Mouse (Mus musculus) frontal cortex, adult 2 months (tissue): Measurements from ENCODE around the gene Igdcc4. TPM values are rescaled to one million over a fixed set of nuclear protein-coding genes. Genes with fewer than 3 reads are reported as not detected.

ENCODE experiments used
- DNase-seq, 2 experiments: peaks; one replicate each; pipeline ENCODE4 v3.0.0; 2022; ENCODE audit warnings: low spot score in 1 of 2; ENCODE audit errors: extremely low spot score in 1 of 2
- polyA plus RNA-seq: library from polyadenylated mRNA; depleted of rRNA; stranded (reverse); fragments of >200 nt; gene quantifications from 2 replicates; pipeline ENCODE4 v1.2.3, GENCODE M21; 2012

Gene Igdcc4
- polyA plus RNA-seq, 1 experiment: 30.9 TPM

DNA sequence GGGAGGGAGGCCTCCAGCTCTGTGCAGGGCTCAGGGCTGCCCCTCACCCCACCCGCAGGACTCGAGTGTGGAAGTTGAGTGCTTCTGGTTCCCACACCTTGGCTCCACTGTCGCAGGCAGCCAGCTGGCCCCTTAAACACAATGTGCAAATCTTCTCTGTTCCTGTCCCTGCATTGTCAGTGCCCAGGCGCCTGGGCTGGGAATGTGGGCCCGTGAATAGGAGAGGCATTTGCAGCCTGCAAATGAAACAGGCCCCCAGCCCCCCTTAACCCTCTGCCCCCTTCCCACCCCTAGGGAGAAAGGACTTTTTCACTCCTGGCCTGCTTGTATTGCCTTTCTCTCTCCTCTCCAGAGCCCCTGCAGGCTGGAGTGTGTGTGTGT, 52.0 kb downstream of the Igdcc4 start:
- no peak for DNase-seq

DNA sequence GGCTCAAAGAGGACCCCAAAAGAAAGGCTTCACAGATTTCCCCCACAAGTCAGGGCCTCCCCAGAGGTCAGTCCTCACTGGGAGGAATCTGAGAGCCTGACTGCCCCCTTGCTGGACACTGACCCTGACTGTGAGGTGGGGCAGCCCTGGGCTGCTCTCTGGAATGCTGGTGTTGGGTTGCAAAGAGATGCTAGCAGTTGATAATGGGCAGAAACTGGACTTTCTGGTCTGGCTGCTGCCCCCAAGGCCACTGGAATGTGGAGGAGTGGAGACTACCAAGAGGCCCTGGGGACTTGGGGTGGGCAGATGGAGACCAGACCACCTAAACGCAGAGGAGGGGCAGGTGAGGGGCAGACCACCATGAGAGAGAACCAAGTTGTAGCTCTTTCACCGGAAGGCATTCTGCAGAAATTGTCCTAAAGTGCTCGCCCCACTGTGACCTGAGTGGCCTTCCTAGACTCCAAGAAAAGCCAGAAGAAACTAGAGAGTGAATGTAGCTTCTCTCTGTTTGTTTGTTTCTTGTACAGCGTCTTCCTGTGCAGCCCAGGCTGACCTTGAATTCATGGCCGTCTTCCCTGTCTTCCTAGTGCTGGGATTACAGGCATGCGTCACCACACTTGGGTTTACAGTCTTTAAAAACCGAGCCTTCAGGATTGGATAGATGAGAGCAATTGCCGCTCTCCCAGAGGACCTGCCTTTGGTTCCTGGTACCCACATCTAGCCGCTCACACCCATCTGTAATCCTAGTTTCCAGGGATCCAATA, 53.6 kb downstream of the Igdcc4 start:
- no peak for DNase-seq

DNA sequence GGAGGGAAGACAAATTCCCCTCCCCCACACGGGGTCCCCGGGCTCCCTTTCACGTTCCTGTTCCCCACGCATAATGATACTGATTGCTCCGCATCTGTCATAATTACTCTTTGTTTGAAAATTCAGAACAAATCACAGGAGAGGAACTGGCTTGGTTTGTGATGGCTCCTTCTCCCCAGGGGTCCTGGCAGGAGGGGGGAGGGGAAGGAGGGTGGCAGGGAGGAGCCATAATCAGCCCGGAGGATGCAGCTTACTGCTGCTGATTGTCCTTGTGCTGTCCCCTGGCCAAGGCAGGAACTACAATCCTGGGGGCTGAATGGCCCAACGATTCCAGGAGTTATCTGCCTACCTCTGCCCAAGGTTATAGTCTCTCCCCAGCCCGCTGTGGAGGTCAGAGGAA, 55.3 kb downstream of the Igdcc4 start:
- no peak for DNase-seq

DNA sequence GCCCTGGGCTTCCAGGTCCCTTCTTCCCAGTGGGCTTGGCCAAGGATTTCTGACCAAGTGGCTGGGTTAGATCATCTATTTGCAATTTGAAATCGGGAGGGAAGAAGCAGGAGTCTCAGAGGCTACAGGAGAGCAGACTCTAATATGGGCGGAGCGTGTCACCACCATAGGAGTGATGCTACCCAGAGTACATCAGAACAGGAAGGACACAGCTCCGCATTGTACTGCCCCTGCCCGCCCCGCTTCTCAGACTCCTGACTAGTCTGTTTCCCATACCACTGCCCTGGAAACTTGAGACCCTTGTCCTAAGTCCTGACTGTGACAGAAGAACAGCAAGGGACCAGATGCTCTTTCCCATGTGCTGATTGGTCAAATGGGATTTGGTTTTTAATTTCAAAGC, 56.3 kb downstream of the Igdcc4 start:
- no peak for DNase-seq

DNA sequence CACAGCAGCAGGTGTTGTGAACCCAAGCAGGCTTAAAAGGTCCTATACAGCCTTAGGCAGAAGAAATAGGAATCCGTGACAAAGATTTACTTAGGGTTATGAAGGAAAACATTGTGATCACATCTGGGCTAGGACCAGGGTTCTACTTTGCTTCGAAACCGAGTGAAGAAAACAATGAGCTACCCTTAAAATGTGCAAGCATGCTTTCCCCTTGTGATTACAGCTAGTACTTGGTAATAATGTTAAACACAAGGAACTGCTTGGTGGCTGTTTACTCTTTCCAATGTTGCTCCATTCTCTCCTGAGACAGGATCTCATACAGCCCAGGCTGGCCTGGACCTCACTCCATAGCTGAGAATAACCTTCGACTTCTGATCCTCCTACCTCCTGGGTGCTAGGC, 59.9 kb downstream of the Igdcc4 start:
- DNase-seq: no peak

DNA sequence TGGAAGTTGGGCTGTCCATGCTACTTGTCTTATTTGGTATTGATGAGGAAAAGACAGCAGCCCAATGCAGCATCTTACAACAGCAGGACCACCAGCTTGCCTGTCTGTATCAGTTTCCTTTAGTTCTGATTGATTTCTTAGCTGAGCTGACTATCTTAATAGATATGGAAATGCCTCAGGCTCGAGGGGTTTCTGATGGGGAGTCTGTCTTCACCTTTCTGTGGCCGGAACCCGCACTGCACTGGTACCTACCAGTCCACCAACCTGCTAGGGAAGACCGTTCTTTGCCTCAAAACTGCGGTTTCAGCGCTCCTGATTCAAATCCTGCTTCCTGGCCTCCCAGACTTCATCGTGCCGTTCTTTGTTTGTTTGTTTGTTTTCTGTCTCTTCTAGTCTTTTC, 60.6 kb downstream of the Igdcc4 start:
- no peak for DNase-seq

DNA sequence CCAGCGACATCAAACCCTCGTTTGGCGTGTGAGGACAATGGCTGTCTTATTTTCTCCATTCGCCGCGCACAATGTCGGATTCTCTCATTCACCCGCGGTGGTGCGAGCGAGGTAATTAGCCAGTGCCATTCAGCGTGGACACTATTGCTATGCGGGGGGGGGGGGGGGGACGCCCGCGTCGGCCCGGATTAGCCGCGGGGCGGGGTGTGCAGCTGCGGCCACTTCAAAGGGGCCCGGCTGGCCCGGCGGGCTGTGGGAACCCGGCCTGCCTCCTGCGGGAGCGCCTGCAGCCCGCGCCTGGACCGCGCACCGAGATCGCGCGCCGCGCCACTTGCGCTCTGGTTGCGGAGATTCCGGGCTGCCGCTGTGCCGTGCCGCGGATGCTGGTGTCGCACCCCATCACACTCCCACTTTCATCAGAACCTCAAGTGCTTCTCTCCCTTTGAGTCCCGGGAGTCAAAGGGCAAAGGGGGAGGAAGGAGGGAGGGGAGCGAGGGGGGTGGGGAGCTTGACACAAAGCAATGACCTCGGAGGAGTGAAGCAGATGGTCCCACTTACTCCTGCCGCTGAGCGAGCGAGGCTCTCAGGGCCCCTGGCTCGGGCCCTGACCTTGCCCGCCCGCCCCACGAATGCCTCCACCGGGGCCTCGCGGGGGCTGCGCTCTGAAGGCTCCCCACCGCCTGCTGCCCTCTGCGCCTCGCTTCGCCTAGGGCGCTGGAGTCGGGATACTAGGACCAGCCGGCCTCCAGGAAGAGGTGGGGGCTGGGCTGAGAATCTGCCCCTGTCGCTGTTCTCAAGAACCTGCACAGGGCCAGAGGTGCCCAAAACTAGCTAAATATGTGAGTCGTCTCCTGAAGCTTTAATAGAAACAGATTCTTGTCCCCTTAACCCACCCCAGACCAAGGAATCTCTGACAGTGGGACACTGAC, 61.7 kb downstream of the Igdcc4 start:
- DNase-seq: peak in 1 of 2 experiments; percentile 24

DNA sequence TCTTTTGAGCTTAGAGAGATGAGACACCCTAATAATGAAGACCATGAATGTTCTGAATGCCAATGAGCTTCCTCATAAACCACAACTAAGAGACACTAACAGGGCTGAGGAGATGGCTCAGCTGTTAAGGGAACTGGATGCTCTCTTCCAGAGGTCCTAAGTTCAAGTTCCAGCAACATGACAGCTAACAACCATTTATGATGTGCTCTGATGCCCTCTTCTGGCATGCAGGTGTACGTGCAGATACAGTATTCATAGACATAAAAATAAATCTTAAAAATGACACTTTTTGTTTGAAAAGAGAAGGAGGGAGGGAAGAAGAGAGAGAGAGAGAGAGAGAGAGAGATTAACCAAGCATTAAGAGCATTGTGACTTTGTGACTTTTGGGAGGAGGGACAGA, 63.6 kb downstream of the Igdcc4 start:
- DNase-seq: no peak

DNA sequence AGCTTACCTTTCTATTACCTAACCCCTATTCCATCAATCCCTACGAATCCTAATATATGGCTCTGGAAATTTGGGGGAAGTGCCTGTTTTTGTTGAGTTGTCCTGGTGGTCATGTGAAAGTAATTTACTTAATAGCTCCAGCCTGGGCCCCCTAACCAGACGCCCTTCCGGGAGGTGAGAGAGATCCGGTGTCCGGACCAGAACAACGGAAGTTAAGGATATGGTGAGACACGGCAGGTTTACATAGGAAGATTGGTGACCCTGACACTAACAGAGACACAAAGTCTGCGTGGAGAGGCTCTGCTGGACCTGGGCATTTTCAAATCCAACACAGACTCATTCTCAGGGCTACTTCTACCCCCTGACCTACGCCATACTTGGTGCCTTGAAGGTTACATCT, 65.1 kb downstream of the Igdcc4 start:
- no peak for DNase-seq

DNA sequence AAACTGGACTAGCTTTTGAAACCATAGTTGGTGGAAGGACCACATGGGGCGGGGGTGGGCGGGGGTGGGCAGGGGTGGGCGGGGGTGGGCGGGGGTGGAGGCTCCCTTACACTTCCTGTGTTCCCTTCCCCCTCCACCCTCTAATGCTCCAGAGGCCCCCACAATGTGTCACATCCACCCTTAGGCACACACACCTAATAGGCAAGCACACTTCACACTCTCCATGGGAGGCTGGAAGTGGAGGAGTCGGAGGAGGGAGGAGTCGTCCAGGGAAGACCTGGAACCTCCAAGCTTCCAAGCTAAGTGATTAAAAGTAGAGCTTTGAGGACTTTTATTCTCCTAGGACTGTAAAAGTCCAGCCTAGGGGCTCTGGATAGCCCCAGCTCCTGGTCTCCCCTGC, 67.2 kb downstream of the Igdcc4 start:
- DNase-seq: no peak

DNA sequence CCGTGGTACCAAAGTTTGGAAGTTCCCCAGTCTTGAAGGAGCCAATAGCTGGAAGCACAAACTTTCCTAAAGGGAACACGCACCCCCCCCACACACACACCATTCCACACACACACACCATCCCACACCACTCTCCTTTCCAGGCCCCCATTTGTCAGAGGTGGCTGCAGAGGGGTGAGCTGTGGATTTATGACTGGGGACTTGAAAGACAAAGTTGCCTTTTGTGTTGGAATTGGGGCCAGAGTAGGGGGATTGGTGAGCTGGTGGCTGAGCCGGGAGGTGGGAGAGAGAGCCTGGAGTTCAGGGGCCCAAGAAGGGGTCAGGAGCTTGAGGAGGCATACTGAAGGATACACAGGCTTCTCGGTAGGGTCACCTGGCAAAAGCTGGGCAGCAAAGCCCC, 67.7 kb downstream of the Igdcc4 start:
- DNase-seq: no peak

DNA sequence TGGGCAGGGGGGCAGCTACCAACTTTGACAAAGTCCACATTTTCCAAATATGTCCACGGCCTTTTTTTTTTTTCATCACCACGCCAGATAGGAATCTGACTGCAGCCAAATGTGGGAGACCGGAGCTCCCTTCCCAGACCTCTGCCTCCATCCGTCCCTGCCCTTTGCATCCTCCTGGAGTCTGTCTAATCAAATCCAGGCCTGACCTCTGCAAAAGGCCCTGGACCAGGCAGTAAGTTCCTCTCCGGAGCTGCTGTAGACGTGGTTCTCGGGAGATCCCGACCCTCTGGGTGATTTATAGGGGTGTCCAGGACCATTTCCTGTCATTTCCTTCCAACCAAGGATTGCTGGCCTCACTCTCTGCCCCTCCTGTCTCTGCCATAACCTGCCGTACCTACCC, 71.4 kb downstream of the Igdcc4 start:
- no peak for DNase-seq

DNA sequence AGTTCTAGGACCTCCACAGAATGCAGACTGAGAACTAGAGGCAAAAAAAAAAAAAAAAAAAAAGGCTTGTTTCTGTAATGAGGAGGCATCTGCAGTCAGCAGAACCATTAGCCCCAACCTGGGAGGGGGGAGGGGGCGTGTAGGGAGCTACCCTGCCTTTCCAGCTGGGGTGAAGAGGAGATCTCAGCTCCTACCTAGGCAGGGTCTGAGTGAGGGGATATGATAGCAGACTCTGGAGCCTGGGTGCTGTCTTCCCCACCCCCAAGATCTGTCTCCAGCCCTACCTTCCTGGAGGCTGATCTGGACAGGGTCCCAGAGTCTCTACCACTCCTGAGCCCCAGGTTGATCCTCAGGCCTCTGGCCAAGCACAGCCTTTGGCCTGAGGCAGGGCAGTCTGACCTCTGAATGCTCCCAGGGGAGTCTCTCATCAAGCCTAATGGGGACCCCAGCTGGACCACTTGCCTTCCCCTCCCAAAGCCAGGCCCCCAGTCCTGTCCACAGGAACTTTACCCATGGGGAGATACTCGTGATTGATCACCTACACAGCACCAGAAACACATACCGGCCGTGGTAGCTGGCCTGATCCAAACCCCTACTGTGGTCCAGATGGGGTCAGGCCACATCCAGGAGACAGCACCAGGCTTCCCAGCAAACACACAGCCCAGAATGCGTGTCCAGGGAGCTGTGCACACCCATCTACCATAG, 74.1 kb downstream of the Igdcc4 start:
- DNase-seq: no peak

DNA sequence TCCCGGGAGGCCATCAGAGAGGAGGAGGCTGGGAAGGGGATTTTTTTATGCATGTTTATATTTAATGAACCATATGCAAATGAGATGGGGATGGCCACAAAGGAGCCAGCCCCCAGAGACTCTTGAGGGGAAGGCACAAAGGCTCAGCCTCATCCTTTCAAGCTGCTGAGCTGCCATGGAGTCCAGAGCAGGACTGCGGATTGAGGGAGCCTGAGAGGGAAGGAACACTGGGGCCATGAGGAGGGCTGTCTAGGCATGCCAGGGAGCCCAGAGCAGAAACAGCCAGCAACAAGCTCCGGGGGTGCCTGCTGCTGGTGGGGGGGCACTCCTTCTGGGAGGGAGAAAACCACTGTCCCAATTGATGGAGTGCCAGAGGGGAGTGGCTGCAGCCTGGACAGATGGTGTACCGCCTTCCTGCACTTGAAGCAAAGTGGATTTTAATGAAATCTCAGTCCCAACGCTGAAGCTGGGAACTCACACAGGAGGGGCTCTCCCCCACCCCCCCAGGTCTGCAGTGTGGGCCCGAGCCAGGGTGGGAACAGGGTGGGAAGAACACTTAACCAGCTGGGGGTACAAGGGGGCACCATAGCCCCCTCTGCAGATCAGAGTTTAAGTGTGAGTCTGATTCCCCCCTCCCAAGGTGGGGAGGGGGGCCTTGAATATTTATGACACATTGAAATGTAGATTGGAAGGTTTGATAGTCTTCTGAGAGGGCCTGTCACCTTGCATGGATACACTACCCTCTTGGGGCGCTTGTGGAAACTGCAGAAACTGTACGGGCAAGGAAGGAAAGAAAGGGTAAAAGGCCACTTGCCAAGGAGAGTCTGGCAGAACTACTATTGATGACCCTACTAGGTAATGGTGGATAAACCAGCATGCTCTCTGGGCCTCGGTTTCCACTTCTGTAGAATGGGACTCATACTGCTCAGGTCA, 74.9 kb downstream of the Igdcc4 start:
- DNase-seq: peak in 1 of 2 experiments; percentile 20

DNA sequence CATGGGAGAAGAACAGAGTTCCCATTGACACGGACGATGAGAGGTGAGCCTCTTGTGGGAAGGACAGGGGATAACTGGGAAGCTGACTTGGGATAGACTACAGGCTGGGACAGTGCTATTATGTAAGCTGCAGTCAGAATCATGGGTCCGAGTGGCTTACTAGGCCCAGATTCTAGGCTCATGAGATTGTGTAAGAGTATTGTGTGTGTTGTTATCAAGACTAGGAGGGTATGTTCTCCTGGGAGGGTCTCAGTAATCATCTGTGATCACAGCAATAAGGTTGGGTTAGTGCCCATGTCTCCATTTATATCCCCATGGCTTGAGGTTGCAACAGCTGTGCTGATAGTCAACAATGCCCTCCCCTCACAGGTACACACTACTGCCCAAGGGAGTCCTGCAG, 76.2 kb downstream of the Igdcc4 start:
- DNase-seq: no peak

DNA sequence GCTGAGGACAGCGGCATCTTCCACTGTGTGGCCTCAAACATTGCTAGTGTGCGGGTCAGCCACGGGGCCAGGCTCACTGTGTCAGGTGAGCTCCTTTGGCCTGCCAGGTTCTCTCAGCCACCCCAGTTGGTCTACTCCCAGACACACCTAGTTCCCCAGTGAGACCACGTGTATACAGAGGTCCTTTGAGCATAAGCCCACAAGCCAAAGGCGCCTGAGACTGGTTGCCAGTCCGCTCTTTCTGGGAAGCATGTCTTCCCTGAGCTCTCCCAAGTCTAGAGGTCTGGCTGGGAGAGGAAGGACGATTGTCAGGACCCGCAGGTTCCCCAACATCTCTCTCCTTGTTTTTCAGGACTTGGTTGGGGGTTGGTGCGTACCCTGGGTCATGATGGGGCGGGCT, 76.6 kb downstream of the Igdcc4 start:
- DNase-seq: no peak

DNA sequence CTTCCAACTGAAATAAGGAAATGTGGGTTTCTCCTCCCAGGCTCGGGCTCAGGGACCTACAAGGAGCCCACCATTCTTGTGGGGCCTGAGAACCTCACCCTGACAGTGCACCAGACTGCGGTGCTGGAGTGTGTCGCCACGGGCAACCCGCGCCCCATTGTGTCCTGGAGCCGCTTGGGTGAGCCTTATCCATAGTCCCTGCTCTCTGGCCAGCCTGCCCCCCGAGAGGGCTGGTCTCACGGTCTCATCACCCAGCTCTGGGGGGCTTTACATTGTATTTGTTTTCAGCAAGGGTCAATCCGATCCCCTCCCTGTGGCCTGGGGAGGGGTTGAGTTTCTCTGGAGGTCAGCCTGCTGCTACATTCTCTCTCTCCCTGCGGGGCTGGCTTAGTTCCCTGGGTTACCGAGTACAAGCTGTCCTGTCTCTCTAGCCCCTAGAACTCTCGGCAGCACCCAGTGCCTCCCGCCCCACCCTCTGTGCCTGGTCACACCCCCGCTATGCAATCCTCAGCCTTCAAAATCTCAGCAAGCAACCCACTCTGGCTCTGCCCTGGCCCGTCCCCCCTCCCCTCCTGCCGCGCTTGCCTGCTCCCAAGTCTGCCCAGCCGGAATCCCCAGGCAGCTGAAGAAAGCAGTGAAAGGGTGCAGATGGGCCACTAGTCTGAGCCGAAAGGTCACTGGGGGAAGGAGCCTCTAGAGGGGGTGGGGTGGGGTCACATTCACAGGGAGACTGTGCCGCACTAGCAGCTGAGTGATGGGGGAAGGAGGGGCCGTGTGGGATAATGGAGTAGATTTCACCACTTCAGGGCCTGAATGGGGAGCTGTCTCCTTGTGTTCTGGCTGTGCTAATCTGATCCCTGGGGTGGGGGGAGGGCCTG, 77.3 kb downstream of the Igdcc4 start:
- no peak for DNase-seq

DNA sequence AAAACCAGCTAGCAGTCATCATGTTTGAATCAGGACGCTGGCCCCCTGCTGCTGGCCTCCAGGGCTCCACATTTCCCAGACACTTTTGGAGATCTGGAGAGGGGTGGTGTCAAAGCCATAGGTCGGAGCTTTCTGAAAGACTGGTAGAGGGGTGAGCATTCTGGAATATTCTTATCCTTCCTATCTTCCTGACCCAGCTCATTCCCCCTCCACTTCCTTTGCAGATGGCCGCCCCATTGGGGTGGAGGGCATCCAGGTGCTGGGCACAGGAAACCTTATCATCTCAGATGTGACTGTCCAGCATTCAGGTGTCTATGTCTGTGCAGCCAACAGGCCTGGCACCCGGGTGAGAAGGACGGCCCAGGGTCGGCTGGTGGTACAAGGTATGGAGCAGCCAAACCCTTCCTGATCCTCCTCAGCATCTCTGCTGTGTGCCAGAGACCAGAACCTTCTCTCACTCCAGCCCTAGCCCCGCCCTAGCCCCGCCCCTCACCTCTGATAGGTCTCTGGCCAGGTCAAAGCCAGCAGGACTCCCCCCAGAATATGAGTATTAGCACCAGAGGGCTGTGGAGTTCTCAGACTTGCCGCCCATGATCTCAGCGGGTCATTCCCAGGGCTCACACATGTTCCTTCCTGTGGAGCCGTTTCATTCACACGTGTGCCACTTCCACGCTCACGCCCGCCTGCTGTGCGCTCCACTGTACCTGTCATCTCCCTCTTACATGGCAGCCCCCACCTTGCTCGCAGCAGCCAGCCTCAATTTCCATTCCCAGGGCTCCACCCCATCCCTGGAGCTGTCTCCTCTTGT, 78.7 kb downstream of the Igdcc4 start:
- DNase-seq: no peak
